Mouse (Mus musculus): ENCODE measurements around the gene Il6ra.

DNA sequence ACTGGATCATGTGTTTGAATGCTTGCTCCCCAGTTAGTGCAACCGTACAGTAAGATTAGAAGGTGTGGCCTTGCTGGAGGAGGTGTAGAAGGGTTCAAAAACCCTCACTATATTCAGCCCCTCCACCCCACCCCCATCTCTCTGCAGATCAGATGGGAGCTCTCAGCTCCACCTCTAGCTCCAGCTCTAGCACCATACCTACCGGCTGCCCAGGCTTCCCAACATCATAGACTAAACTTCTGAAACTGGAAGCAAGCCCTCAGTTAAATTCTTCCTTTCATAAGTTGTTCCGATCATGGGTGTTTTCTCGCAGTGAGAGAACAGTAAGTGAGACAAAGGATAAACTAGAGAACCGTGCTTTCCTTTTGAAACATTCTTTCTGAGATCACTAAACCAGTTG is 38.9 kb downstream of the Il6ra start:
- TF ChIP-seq POLR2A (IDR thresholded peaks at IDR 0.05; ENCODE audit: extremely low read depth, insufficient read depth, low read length) (no peak), CTCF (IDR thresholded peaks at IDR 0.05; ENCODE audit: extremely low read depth, insufficient read depth, low read length) (no peak)
